Mouse (Mus musculus): Measurements from ENCODE around the gene Arhgap4.

Gene Arhgap4

GRCm38 (mm10) chrX:73921823-73922549, at the start of gene Arhgap4, which contains the start of gene Naa10:
TSS of gene Arhgap4 (minus strand) at chrX:73921870.
TSS of gene Naa10 (minus strand) at chrX:73921944.
- peak; percentile 84 for DNase-seq (ENCODE audit: low spot score)

- DNase-seq (ENCODE audit: low spot score): no peak
Measured at GRCm38 (mm10) chrX:73970781-73971180, 49.1 kb upstream of the Arhgap4 start.

DNA sequence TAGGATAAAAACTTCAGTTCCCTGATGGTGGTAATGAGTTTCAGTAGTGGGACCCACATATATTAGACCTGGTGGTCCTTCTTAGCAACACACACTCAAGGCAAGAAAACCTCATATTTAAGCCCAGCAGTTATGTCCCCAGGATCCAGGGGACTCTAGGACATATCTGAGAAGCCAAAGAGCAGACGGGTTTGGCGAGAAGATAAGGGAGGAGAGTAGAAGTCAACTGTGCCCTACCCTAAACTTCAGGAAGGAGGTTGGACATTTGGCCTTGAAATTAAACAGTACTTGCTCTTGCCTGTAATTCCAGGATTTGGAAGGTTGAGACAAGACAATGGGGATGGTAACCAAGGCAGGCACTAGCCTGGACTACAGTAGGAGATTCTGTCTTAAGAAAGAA, 48.1 kb upstream of the Arhgap4 start:
- DNase-seq (ENCODE audit: low spot score): no peak

GRCm38 (mm10) chrX:73969167-73969566, 47.5 kb upstream of the Arhgap4 start:
- no peak for DNase-seq (ENCODE audit: low spot score)

DNA sequence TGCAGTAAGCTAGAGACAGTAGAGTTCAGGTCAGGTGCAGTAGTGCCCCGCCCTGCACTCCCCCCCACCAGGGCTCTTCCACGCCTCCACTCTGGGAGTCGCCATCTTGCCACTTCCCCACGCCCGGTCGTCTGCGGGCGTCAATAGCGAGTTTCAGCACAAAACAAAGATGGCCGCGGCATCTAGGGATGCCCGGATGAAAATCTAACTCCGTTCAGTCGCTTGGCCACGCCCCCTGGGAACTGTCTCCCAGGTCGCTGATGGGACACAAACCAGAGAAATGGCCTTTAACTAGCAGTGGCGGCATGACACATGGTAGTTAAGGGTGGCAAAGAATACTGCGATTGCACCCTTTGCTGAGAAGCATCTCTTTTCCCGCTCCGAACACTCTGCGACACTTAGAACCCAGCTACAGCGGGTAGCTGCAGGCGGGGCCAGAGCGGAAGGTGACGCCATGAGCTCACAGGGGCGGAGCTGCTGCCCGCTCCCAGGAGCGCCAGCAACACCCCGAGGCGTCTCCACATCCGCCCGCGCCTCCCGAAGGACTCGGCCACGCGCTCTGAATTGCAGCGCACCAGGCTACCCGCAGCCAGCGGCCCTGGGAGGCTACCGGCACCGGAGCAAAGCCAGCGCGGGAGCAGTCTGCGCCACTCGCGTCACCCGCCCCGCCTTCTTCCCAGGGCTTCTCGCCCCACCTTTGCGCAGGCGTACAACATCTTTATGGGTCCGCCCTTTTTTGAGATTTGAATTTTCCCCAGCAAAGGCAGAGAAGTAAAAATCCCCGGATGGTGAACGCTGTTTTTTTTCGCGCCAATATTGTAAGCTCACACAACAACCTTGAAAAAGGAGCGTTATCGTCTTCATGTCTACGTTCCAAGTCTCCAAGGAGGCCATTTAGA, 45.8 kb upstream of the Arhgap4 start:
- peak; percentile 85 for DNase-seq (ENCODE audit: low spot score)

DNA sequence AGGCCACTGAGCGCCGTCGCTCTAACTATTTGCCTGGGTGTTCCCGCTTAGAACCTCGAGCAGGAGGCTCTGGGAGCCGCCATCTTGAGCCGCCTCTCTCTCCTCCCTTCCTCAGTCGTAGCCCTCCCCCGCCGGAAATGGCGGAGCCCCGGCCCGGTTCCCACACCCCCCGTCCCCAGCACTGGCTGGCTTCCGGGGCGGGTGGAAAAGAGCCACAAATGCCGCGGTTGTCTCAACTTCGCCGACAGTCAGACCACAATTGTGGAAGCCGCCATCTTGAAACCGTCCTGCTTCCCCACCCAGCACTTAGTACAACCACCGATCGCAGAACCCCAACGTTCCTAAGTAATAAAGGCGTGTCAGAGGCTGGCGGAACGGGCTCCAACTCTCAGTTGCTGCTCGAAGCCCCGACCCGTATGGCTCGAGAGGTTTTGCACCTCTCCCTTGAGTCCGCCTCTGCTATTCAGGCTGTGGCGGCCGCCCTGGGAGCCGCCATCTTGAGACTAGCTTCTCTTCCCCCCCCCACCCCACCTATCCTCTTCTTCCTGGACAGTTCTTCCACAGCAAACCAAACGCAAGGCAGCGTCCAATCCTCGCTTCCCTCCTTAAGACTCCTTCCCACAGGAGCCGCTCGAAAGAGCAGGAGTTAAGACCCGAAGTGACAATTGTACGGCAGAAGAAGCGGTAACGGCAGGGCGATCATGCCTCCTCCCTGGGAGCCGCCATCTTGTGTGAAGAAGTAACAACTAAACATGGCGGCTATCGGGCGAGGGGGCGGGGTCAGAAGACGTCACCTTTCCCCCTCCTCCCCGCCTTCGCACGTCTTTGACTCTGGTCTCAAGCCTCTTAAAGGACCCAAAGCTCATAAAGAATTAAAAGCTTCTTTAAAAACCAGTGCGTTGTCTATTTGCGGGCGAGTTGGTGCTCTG, 44.8 kb upstream of the Arhgap4 start, which contains the start of gene Hcfc1:
Hcfc1 (minus strand) TSS at position 110 of the 929 bp plus-strand sequence.
- DNase-seq (ENCODE audit: low spot score): peak; percentile 85

DNA sequence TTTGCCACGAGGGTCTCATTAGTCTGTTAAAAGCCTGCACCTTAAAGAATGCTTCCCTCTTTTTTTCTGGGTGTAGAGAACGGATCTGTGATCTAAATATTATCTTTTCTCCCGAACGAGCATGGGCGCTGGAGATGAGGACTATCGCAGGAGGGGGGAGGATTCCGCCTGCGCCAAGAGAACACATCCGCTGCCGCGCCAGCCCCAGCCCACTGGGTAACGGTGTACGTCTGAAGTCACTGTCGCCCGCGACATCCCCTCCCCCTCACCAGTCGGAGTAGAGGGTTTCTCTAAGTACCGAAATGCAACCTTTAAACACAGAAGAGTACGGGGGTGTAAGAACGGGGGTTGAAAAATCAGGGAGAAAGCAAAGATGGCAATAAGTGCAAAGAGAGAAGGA, 43.6 kb upstream of the Arhgap4 start:
- DNase-seq (ENCODE audit: low spot score): no peak

DNA sequence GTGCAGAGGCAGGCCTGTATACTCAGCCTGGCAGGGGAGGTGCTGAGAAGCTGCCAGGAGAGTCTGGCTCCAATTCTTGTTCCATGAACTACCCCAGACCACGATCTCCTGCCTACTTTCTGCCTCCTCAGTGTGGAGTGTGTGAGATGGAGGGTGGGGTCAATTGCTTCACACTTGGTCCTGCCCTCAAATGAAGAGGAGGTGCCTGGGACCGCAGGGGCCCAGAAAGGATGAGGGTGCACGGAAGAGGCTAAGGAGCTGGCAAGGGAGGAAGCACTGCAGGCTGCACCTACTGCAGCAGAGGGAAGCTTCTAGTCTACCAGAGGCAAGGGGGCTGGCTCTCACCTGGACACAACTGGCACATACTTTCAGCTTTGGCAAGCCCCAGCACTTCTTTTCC, 42.7 kb upstream of the Arhgap4 start:
- DNase-seq (ENCODE audit: low spot score): no peak

DNA sequence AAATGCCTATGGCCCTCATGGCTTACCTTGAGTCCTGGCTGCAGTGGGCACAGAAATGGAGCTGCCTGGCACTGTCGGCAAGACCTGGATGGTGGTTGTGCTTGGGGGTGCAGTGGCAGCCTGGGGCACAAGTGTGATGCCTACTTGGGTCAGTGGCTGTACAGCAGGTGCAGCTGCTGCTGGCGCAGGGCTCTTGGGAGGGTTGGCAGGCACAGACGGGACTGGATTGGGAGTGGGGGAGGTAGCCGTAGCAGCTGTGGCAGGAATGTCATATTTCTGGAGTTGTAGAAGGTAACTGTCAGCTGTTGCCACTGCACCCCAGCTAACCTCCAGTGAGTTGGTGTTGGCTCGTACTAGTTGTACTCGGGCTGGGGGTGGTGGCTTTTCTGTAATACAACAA, 33.3 kb upstream of the Arhgap4 start:
- no peak for DNase-seq (ENCODE audit: low spot score)

DNA sequence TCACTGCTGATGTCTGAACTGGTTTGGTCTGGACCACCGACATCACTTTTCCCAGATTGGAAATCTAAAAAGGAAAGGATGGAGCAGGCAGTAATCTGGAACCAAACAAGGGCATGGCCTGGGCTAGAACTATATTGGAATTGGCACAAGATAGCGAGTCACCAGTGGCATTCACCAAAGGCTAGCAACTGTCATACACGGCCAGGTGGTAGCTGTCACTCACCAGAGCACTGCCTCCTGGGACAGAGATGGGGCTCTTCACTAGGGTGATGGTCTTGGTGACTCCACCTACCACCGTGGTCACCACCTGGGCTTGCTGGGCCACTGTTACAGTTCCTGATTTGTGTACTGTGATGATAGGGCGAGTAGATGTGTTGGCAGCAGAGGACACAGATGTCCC, 30.9 kb upstream of the Arhgap4 start:
- DNase-seq (ENCODE audit: low spot score): no peak

- no peak for DNase-seq (ENCODE audit: low spot score)
Measured at GRCm38 (mm10) chrX:73949341-73949740, 27.7 kb upstream of the Arhgap4 start.

GRCm38 (mm10) chrX:73948647-73949046, 27.0 kb upstream of the Arhgap4 start:
- DNase-seq (ENCODE audit: low spot score): no peak

GRCm38 (mm10) chrX:73946896-73947295, 25.2 kb upstream of the Arhgap4 start:
- no peak for DNase-seq (ENCODE audit: low spot score)

GRCm38 (mm10) chrX:73942294-73942693, 20.6 kb upstream of the Arhgap4 start:
- DNase-seq (ENCODE audit: low spot score): no peak

DNA sequence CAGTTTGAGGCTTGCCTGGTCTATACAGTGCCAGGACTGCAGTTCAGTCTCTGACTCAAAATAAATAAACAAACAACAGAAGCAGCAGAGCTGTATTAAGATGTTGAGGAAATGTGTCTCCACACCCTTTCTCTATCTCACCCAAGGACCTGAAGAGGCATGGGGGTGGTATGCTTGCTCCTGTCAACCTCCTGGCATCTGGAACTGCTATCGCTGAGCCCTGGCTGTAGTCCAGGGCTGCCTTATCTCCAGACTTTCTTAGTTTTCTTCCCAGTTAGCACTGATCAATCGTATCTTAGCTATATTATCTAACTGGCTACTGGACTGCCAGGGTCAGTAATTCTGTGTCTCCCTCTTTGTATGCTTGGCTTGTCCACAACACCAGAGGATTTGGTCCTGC, 20.2 kb upstream of the Arhgap4 start:
- no peak for DNase-seq (ENCODE audit: low spot score)

DNA sequence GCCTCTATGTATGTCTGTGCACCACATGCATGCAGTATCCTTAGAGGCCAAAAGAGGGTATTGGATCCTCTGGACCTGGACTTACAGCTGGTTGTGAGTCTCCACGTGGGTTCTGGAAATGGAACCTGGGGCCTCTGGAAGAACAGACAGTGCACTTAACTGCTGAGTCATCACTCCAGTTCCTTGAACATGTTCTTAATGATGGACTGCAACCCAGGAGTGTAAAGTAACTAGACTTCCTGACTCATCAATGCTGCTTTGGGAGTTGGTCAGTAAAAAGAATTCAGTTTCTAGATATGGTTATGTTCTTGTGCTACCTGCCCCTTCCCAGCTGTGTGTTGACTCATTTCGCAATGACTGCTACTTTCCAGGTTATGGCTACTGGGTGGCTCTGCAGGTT, 10.2 kb upstream of the Arhgap4 start:
- no peak for DNase-seq (ENCODE audit: low spot score)

DNA sequence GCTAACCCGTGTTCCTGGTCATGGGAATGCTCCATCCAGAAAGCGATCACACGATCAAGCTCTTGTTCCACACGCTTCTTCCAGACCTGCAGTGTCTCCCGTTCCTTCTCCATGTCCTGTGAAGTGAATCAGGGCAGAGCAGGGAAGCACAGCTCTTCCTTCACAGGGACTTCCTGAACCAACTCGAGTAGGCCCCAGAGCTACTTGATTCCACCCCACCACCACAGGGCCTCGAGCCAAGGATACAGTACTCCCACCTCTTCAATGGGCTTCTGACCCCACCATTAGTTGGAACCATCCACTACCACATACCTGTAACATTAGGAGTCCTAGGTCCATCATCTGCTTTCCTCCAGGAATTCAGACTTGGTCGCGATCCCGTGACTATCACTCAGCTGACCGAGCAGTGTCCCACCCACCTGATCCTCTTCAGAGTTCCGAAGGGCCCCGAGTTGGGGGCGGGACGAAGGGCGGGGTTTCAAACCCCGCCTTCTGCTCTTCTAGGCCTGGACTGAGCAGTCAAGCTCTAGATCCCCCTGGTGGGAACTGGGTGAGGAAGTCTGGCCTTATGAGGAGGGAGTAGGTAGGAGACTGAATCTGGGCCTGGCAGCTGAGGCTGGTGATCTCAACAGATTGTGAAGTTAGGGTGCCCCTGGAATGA, 8.9 kb upstream of the Arhgap4 start, which contains the start of gene Renbp:
Renbp (minus strand) TSS at position 449 of the 661 bp plus-strand sequence.
- DNase-seq (ENCODE audit: low spot score): peak; percentile 70

GRCm38 (mm10) chrX:73922550-73922882, 846 bp upstream of the Arhgap4 start:
- DNase-seq (ENCODE audit: low spot score): no peak

GRCm38 (mm10) chrX:73921285-73921822, 316 bp downstream of the Arhgap4 start:
- DNase-seq (ENCODE audit: low spot score): no peak

- DNase-seq (ENCODE audit: low spot score): no peak
Measured at GRCm38 (mm10) chrX:73918631-73919030, 3.0 kb downstream of the Arhgap4 start.

DNA sequence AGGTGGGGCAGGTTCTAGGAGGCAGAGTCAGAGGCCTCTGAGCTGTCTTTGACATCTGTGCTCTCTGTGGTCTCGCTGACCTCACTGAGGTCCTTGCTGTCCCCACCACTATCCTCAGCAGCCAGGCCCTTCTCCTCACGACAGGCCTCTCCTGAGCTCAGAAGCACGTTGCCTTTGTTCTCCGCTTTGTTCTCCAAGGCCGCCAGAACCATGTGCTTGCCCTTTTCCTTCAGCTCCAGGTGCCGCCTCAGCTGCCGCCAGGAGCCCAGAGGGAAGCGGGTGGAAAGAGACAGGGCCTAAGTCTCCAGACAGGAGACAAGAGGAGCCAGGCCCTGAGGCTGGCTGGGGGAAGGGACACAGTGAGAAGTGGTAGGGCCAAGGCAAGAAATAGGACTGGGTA, 4.7 kb downstream of the Arhgap4 start:
- DNase-seq (ENCODE audit: low spot score): no peak

Measured in ovary, adult 18-20 months (tissue).